Mouse (Mus musculus) CD4-positive naive resting alpha-beta T cell, adult 76 days (primary cell): ENCODE data around the gene 1810013L24Rik. TPM values are rescaled to one million over a fixed set of nuclear protein-coding genes. Genes with fewer than 3 reads are reported as not detected.

Experiments used
- total RNA-seq: library from RNA; stranded (reverse); gene quantifications from one replicate; pipeline ENCODE4 v1.2.4, GENCODE M21; 2023

Gene 1810013L24Rik
- 135 TPM for total RNA-seq

GRCm38 (mm10) chr16:8829564-8830359 is at the start of gene 1810013L24Rik:
Gene 1810013L24Rik, plus strand, starts transcription at chr16:8830100.

GRCm38 (mm10) chr16:8791949-8792557 is 37.8 kb upstream of the 1810013L24Rik start, which contains the start of gene Usp7:
Gene Usp7, minus strand, starts transcription at chr16:8792308.

Other genes with a start within 250 kb of the 1810013L24Rik start
- 110 TPM for gene Pmm2, start 192.4 kb upstream of the 1810013L24Rik start, total RNA-seq
- gene Tmem186, start 192.4 kb upstream of the 1810013L24Rik start, total RNA-seq: 12.8 TPM
- gene Carhsp1, start 157.9 kb upstream of the 1810013L24Rik start, total RNA-seq: 13.8 TPM
- gene Gm5767, start 149.3 kb upstream of the 1810013L24Rik start, total RNA-seq: not detected
- 307 TPM for gene Usp7, start 37.8 kb upstream of the 1810013L24Rik start, total RNA-seq